Mouse (Mus musculus) megakaryocyte, embryonic 14.5 days (primary cell): ENCODE data around the gene Pramel7.

ENCODE experiments used
- FLI1 ChIP-seq: IDR thresholded peaks from 2 replicates; pipeline ENCODE4 v1.6.1; 2012; ENCODE audit warnings: low read length, inconsistent platforms, mixed read lengths
- GATA1 ChIP-seq: IDR thresholded peaks from 3 replicates; pipeline ENCODE4 v1.6.1; 2012; ENCODE audit warnings: mixed read lengths, low read length, inconsistent platforms, borderline replicate concordance

GRCm38 (mm10) chr2:87453662-87454061, 43.2 kb downstream of the Pramel7 start, which contains the start of gene Olfr1126:
- no peak for TF ChIP-seq GATA1
- no peak for TF ChIP-seq FLI1
